Mouse (Mus musculus) heart, postnatal 0 days (tissue): ENCODE measurements around the gene Creb5.

Source experiments
- CTCF ChIP-seq: IDR thresholded peaks from 2 replicates; pipeline ENCODE4 v1.5.1; 2016; ENCODE audit warnings: antibody characterized with exemption, control low read depth, low read depth
- EP300 ChIP-seq: IDR thresholded peaks from 2 replicates; pipeline ENCODE4 v1.6.1; 2016; ENCODE audit warnings: antibody characterized with exemption, low read depth

DNA sequence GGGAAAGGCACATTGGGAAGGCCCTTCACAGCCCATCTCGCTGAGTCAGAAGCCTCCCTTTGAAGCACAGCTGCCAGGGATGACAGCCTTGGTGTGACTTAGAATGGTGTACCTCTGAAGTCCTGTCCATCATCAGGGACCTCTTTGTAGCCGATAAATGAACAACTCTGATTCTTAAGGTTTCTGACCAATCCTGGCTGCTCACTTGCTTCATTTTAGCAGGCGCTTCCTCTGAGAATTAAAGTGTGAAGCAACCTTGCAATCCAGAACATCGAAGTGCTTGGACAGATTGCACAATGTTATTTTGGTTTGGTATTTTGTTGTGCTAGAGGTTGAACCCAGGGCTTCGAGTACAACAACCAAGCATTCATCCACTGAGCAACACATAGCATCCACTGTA, 190.4 kb downstream of the Creb5 start:
- TF ChIP-seq CTCF (no peak), EP300 (no peak)
